Mouse (Mus musculus): Measurements from ENCODE around the gene Hmgcs1. TPM values are rescaled to one million over a fixed set of nuclear protein-coding genes. Genes with fewer than 3 reads are reported as not detected.
A peak's percentile ranks its signal among the peaks of the same experiment; 100 is the strongest.

Gene Hmgcs1
- polyA plus RNA-seq, 1 experiment from 2014 or later: 450 TPM

DNA sequence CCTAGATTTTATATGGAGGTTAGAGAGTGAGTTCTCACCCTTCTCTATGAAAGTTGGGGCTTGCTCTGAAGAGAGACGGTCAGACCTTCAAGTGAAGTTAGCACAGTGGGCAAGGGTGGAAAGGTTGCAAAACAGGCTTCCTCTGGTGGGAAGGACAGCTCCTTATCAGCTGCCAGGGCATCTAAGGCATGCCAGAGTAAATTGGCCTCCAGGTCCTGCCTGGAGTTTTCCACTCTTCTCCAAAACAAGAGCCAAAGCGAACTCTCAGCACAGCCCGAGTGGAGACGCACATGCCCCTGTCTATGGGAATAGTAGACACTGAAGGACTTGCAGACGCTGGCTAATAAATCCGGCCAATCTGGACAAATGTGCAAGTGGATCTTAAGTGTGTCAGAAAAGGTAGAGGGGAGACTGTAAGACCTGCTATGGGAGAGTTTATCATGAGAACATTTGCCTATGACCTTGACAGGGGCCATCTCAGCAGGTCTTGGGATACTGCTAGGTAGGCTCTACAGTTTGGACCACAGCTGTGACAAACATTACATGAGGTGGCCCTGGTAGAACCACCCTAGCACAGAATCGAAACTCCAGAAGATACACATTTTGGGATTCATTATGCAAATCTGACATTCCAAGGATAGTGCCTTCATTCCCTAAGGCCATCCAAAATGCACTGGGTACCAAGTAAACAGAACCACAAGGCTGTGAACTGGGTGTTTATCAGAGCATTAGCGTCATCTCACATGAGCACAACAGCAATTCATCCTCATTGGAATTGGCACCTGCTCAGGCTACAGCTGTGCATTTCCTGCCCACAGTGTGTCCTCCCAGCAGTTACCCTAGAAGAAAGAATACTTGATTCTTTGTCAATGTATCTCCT lies 19.4 kb downstream of the Hmgcs1 start:
- DNase-seq (ENCODE audit: low spot score): peak; percentile 18
- Histone ChIP-seq H3K36me3 (ENCODE audit: control insufficient read depth, insufficient read depth, low read length) (peaks cover 19% of the 10 kb centered on the region), H3K4me1 (ENCODE audit: control insufficient read depth, insufficient read depth, low read length) (no peaks in the 10 kb centered on the region), H3K4me3 (ENCODE audit: low read depth, low read length) (no peak overlapping the region), H3K27ac (ENCODE audit: low read depth, low read length) (no peak overlapping the region), H3K9me3 (ENCODE audit: control insufficient read depth, low read length) (no peaks in the 10 kb centered on the region), H3K9ac (ENCODE audit: low read length) (no peak overlapping the region), H3K4me2 (ENCODE audit: low read depth) (no peak overlapping the region), H3K27me3 (ENCODE audit: control insufficient read depth, insufficient read depth, low read length) (no peaks in the 10 kb centered on the region)
- peak; percentile 31; the same call in 1 of the 2 replicates for ATAC-seq (ENCODE audit: insufficient read depth, low FRiP score, low TSS enrichment)
- 92% methylated on average over 8 of the region's 8 CpGs for WGBS

- DNase-seq (ENCODE audit: low spot score) (peak; percentile 18), ATAC-seq (ENCODE audit: insufficient read depth, low FRiP score, low TSS enrichment) (no peak)
- H3K9me3 ChIP-seq (ENCODE audit: control insufficient read depth, low read length): no peaks in the 10 kb centered on the region
- H3K9ac ChIP-seq (ENCODE audit: low read length): no peak overlapping the region
- H3K36me3 ChIP-seq (ENCODE audit: control insufficient read depth, insufficient read depth, low read length): peaks cover 17% of the 10 kb centered on the region
- H3K4me1 ChIP-seq (ENCODE audit: control insufficient read depth, insufficient read depth, low read length): no peaks in the 10 kb centered on the region
- no peak overlapping the region for H3K27ac ChIP-seq (ENCODE audit: low read depth, low read length)
- H3K4me3 ChIP-seq (ENCODE audit: low read depth, low read length): no peak overlapping the region
- H3K27me3 ChIP-seq (ENCODE audit: control insufficient read depth, insufficient read depth, low read length): no peaks in the 10 kb centered on the region
- H3K4me2 ChIP-seq (ENCODE audit: low read depth): no peak overlapping the region
- WGBS: 92% methylated on average over 10 of the region's 10 CpGs
Measured at GRCm38 (mm10) chr13:119710268-119710610, 20.1 kb downstream of the Hmgcs1 start.

DNA sequence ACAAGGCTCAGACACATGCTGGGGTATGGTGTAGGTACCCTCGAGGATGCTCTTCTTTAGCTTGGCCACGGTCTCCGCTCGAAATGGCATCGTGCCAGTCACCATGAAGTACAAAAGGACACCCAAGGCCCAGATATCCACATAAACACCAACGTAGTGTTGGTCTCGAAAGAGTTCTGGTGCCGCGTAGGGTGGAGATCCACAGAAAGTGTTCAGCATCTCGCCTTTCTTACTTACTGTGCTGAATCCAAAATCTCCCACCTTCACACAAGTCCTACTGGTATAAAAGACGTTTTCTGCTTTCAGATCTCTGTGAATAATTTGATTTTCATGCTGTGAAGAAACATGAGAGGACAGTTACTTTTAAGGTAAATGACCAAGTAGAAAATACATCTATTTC lies 22.3 kb downstream of the Hmgcs1 start:
- H3K4me1 ChIP-seq (ENCODE audit: control insufficient read depth, insufficient read depth, low read length): no peaks in the 10 kb centered on the region
- ATAC-seq (ENCODE audit: insufficient read depth, low FRiP score, low TSS enrichment) (no peak), DNase-seq (ENCODE audit: low spot score) (no peak)
- H3K27me3 ChIP-seq (ENCODE audit: control insufficient read depth, insufficient read depth, low read length): no peaks in the 10 kb centered on the region
- no peak overlapping the region for H3K9ac ChIP-seq (ENCODE audit: low read length)
- no peak overlapping the region for H3K4me3 ChIP-seq (ENCODE audit: low read depth, low read length)
- H3K36me3 ChIP-seq (ENCODE audit: control insufficient read depth, insufficient read depth, low read length): peaks cover 4% of the 10 kb centered on the region; the same call in 1 of the 2 replicates
- no peak overlapping the region for H3K27ac ChIP-seq (ENCODE audit: low read depth, low read length)
- WGBS: 94% methylated on average over 11 of the region's 11 CpGs
- H3K9me3 ChIP-seq (ENCODE audit: control insufficient read depth, low read length): no peaks in the 10 kb centered on the region
- no peak overlapping the region for H3K4me2 ChIP-seq (ENCODE audit: low read depth)

DNA sequence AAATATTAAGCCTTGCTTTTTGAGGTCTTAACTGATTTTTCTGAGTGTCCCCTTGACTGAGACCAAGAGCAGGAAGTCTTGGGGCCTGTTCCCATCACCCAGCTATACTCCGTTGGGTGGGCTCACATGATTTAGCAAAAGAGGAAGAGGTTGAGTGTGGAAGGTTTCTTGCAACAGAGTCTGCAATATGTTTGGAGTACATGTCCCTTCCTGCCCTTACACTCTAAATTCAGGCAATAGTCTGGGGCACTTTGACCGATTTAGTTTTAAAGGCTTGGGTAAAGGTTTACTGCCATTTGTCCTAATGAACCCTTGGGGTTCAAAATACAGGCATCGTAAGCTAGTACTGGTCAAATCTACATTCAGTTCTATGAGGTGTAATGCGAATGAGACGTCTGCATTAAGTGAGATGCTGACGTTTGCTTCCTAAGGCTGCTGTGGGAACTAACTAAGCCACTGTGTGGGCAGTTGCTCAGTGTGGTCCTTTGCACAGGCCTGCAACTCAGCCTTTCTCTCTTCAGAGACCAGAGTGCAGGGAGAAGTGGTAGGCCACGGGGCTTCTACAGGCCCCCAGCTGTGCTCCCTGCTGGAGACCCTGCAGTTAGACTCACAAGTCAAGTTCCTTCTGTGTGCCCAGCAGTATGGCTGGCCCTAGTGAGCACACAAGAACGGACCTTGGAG lies 23.1 kb downstream of the Hmgcs1 start:
- Histone ChIP-seq H3K27ac (ENCODE audit: low read depth, low read length) (no peak overlapping the region), H3K4me2 (ENCODE audit: low read depth) (no peak overlapping the region), H3K4me1 (ENCODE audit: control insufficient read depth, insufficient read depth, low read length) (no peaks in the 10 kb centered on the region), H3K9me3 (ENCODE audit: control insufficient read depth, low read length) (no peaks in the 10 kb centered on the region), H3K27me3 (ENCODE audit: control insufficient read depth, insufficient read depth, low read length) (no peaks in the 10 kb centered on the region), H3K9ac (ENCODE audit: low read length) (no peak overlapping the region), H3K4me3 (ENCODE audit: low read depth, low read length) (no peak overlapping the region), H3K36me3 (ENCODE audit: control insufficient read depth, insufficient read depth, low read length) (peaks cover 4% of the 10 kb centered on the region; the same call in 1 of the 2 replicates)
- WGBS: 68% methylated on average over 8 of the region's 8 CpGs
- no peak for ATAC-seq (ENCODE audit: insufficient read depth, low FRiP score, low TSS enrichment)
- no peak for DNase-seq (ENCODE audit: low spot score)

- Histone ChIP-seq H3K27me3 (ENCODE audit: control insufficient read depth, insufficient read depth, low read length) (no peaks in the 10 kb centered on the region), H3K36me3 (ENCODE audit: control insufficient read depth, insufficient read depth, low read length) (peaks cover 4% of the 10 kb centered on the region; the same call in 1 of the 2 replicates), H3K9me3 (ENCODE audit: control insufficient read depth, low read length) (no peaks in the 10 kb centered on the region), H3K9ac (ENCODE audit: low read length) (no peak overlapping the region), H3K4me3 (ENCODE audit: low read depth, low read length) (no peak overlapping the region), H3K27ac (ENCODE audit: low read depth, low read length) (no peak overlapping the region), H3K4me1 (ENCODE audit: control insufficient read depth, insufficient read depth, low read length) (no peaks in the 10 kb centered on the region), H3K4me2 (ENCODE audit: low read depth) (no peak overlapping the region)
- no peak for ATAC-seq (ENCODE audit: insufficient read depth, low FRiP score, low TSS enrichment)
- 82% methylated on average over 8 of the region's 9 CpGs for WGBS
- no peak for DNase-seq (ENCODE audit: low spot score)
Measured at GRCm38 (mm10) chr13:119713821-119714220, 23.6 kb downstream of the Hmgcs1 start.

GRCm38 (mm10) chr13:119716105-119716504 lies 25.9 kb downstream of the Hmgcs1 start:
- no peaks in the 10 kb centered on the region for H3K36me3 ChIP-seq (ENCODE audit: control insufficient read depth, insufficient read depth, low read length)
- DNase-seq (ENCODE audit: low spot score): no peak
- H3K9me3 ChIP-seq (ENCODE audit: control insufficient read depth, low read length): no peaks in the 10 kb centered on the region
- no peak overlapping the region for H3K4me2 ChIP-seq (ENCODE audit: low read depth)
- no peaks in the 10 kb centered on the region for H3K4me1 ChIP-seq (ENCODE audit: control insufficient read depth, insufficient read depth, low read length)
- no peak overlapping the region for H3K4me3 ChIP-seq (ENCODE audit: low read depth, low read length)
- ATAC-seq (ENCODE audit: insufficient read depth, low FRiP score, low TSS enrichment): no peak
- H3K27me3 ChIP-seq (ENCODE audit: control insufficient read depth, insufficient read depth, low read length): no peaks in the 10 kb centered on the region
- no peak overlapping the region for H3K9ac ChIP-seq (ENCODE audit: low read length)
- WGBS: 88% methylated on average over 2 of the region's 2 CpGs
- no peak overlapping the region for H3K27ac ChIP-seq (ENCODE audit: low read depth, low read length)

- no peak overlapping the region for H3K4me2 ChIP-seq (ENCODE audit: low read depth)
- H3K4me3 ChIP-seq (ENCODE audit: low read depth, low read length): no peak overlapping the region
- ATAC-seq (ENCODE audit: insufficient read depth, low FRiP score, low TSS enrichment): no peak
- WGBS: 86% methylated on average over 3 of the region's 3 CpGs
- no peaks in the 10 kb centered on the region for H3K4me1 ChIP-seq (ENCODE audit: control insufficient read depth, insufficient read depth, low read length)
- no peak for DNase-seq (ENCODE audit: low spot score)
- no peak overlapping the region for H3K27ac ChIP-seq (ENCODE audit: low read depth, low read length)
- no peaks in the 10 kb centered on the region for H3K9me3 ChIP-seq (ENCODE audit: control insufficient read depth, low read length)
- no peaks in the 10 kb centered on the region for H3K27me3 ChIP-seq (ENCODE audit: control insufficient read depth, insufficient read depth, low read length)
- H3K9ac ChIP-seq (ENCODE audit: low read length): no peak overlapping the region
- no peaks in the 10 kb centered on the region for H3K36me3 ChIP-seq (ENCODE audit: control insufficient read depth, insufficient read depth, low read length)
Measured at GRCm38 (mm10) chr13:119722447-119722846, 32.3 kb downstream of the Hmgcs1 start.

GRCm38 (mm10) chr13:119723368-119723767 lies 33.2 kb downstream of the Hmgcs1 start:
- no peak overlapping the region for H3K4me2 ChIP-seq (ENCODE audit: low read depth)
- H3K9ac ChIP-seq (ENCODE audit: low read length): no peak overlapping the region
- 89% methylated on average over 5 of the region's 5 CpGs for WGBS
- no peaks in the 10 kb centered on the region for H3K27me3 ChIP-seq (ENCODE audit: control insufficient read depth, insufficient read depth, low read length)
- no peaks in the 10 kb centered on the region for H3K36me3 ChIP-seq (ENCODE audit: control insufficient read depth, insufficient read depth, low read length)
- ATAC-seq (ENCODE audit: insufficient read depth, low FRiP score, low TSS enrichment) (no peak), DNase-seq (ENCODE audit: low spot score) (no peak)
- H3K9me3 ChIP-seq (ENCODE audit: control insufficient read depth, low read length): no peaks in the 10 kb centered on the region
- H3K4me1 ChIP-seq (ENCODE audit: control insufficient read depth, insufficient read depth, low read length): no peaks in the 10 kb centered on the region
- no peak overlapping the region for H3K4me3 ChIP-seq (ENCODE audit: low read depth, low read length)
- no peak overlapping the region for H3K27ac ChIP-seq (ENCODE audit: low read depth, low read length)

- Histone ChIP-seq H3K27me3 (ENCODE audit: control insufficient read depth, insufficient read depth, low read length) (no peaks in the 10 kb centered on the region), H3K9ac (ENCODE audit: low read length) (no peak overlapping the region), H3K9me3 (ENCODE audit: control insufficient read depth, low read length) (no peaks in the 10 kb centered on the region), H3K4me1 (ENCODE audit: control insufficient read depth, insufficient read depth, low read length) (no peaks in the 10 kb centered on the region), H3K4me3 (ENCODE audit: low read depth, low read length) (no peak overlapping the region), H3K36me3 (ENCODE audit: control insufficient read depth, insufficient read depth, low read length) (no peaks in the 10 kb centered on the region), H3K27ac (ENCODE audit: low read depth, low read length) (no peak overlapping the region), H3K4me2 (ENCODE audit: low read depth) (no peak overlapping the region)
- DNase-seq (ENCODE audit: low spot score): no peak
- no peak for ATAC-seq (ENCODE audit: insufficient read depth, low FRiP score, low TSS enrichment)
- 87% methylated on average over 7 of the region's 7 CpGs for WGBS
Measured at GRCm38 (mm10) chr13:119724541-119724940, 34.4 kb downstream of the Hmgcs1 start.
